Mouse (Mus musculus): Measurements from ENCODE around the gene Gm10715. TPM values are rescaled to one million over a fixed set of nuclear protein-coding genes. Genes with fewer than 3 reads are reported as not detected.

Gm10715 gene
- total RNA-seq (2023) = not detected in 2 replicates

DNA sequence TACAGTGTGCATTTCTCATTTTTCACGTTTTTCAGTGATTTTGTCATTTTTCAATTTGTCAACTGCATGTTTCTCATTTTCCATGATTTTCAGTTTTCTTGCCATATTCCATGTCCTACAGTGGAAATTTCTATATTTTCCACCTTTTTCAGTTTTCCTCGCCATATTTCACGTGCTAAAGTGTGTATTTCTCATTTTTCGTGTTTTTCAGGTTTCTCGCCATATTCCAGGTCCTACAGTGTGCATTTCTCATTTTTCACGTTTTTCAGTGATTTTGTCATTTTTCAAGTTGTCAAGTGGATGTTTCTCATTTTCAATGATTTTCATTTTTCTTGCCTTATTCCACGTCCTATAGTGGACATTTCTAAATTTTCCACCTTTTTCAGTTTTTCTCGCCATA lies at the start of gene Gm10715:
Gene Gm10715 (plus strand): TSS at position 301 of the 400 bp plus-strand sequence.

DNA sequence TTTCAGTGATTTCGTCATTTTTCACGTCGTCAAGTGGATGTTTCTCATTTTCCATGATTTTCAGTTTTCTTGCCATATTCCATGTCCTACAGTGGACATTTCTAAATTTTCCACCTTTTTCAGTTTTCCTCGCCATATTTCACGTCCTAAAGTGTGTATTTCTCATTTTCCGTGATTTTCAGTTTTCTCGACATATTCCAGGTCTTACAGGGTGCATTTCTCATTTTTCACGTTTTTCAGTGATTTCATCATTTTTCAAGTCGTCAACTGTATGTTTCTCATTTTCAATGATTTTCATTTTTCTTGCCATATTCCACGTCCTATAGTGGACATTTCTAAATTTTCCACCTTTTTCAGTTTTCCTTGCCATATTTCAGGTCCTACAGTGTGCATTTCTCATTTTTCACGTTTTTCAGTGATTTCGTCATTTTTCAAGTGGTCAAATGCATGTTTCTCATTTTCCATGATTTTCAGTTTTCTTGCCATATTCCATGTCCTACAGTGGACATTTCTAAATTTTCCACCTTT lies 36.2 kb upstream of the Gm10715 start, which contains the start of gene Gm10722:
Gene Gm10722 (plus strand): TSS at position 478 of the 528 bp plus-strand sequence.

DNA sequence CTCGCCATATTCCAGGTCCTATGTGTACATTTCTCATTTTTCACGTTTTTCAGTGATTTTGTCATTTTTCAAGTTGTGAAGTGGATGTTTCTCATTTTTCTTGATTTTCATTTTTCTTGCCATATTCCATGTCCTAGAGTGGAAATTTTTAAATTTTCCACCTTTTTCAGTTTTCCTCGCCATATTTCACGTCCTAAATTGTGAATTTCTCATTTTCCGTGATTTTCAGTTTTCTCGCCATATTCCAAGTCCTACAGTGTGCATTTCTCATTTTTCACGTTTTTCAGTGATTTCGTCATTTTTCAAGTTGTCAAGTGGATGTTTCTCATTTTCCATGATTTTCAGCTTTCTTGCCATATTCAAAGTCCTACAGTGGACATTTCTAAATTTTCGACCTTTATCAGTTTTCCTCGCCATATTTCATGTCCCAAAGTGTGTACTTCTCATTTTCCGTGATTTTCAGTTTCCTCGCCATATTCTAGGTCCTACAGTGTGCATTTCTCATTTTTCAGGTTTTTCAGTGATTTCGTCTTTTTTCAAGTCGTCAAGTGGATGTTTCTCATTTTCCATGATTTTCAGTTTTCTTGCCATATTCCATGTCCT lies 33.8 kb upstream of the Gm10715 start, which contains the start of gene Gm11168:
Gene Gm11168 (plus strand): TSS at position 553 of the 603 bp plus-strand sequence.

GRCm38 (mm10) chr9:3012733-3013279 lies 23.9 kb upstream of the Gm10715 start, which contains the start of gene Gm10721:
Gene Gm10721 (plus strand): TSS chr9:3013140.

GRCm38 (mm10) chr9:3015354-3015753 lies 21.3 kb upstream of the Gm10715 start, which contains the start of gene Gm10720:
Gene Gm10720 (plus strand): TSS chr9:3015654.

GRCm38 (mm10) chr9:3017108-3017507 lies 19.6 kb upstream of the Gm10715 start, which contains the start of gene Gm10719:
Gene Gm10719 (plus strand): TSS chr9:3017408.

DNA sequence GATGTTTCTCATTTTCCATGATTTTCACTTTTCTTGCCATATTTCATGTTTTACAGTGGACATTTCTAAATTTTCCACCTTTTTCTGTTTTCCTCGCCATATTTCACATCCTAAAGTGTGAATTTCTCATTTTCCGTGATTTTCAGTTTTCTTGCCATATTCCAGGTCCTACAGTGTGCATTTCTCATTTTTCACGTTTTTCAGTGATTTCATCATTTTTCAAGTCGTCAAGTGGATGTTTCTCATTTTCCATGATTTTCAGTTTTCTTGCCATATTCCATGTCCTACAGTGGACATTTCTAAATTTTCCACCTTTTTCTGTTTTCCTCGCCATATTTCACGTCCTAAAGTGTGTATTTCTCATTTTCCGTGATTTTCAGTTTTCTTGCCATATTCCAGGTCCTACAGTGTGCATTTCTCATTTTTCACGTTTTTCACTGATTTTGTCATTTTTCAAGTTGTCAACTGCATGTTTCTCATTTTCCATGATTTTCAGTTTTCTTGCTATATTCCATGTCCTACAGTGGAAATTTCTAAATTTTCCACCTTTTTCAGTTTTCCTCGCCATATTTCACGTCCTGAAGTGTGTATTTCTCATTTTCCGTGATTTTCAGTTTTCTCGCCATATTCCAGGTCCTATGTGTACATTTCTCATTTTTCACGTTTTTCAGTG lies 13.2 kb upstream of the Gm10715 start, which contains the start of gene Gm10718:
Gene Gm10718 (plus strand): TSS at position 236 of the 673 bp plus-strand sequence.

DNA sequence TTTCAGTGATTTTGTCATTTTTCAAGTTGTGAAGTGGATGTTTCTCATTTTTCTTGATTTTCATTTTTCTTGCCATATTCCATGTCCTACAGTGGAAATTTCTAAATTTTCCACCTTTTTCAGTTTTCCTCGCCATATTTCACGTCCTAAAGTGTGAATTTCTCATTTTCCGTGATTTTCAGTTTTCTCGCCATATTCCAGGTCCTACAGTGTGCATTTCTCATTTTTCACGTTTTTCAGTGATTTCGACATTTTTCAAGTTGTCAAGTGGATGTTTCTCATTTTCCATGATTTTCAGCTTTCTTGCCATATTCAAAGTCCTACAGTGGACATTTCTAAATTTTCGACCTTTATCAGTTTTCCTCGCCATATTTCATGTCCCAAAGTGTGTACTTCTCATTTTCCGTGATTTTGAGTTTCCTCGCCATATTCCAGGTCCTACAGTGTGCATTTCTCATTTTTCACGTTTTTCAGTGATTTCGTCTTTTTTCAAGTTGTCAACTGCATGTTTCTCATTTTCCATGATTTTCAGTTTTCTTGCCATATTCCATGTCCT lies 11.7 kb upstream of the Gm10715 start, which contains the start of gene Gm10717:
Gene Gm10717 (plus strand): TSS at position 506 of the 556 bp plus-strand sequence.

DNA sequence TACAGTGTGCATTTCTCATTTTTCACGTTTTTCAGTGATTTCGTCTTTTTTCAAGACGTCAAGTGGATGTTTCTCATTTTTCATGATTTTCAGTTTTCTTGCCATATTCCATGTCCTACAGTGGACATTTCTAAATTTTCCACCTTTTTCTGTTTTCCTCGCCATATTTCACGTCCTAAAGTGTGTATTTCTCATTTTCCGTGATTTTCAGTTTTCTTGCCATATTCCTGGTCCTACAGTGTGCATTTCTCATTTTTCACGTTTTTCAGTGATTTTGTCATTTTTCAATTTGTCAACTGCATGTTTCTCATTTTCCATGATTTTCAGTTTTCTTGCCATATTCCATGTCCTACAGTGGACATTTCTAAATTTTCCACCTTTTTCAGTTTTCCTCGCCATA lies 2.4 kb upstream of the Gm10715 start, which contains the start of gene Gm17535:
Gene Gm17535 (plus strand): TSS at position 301 of the 400 bp plus-strand sequence.

Other genes starting within 250 kb of the Gm10715 start
- not detected in 2 replicates for gene Gm10722, start 36.0 kb upstream of the Gm10715 start, total RNA-seq (2023)
- 1.1 and 2.7 TPM in 2 replicates for gene Gm11168, start 33.5 kb upstream of the Gm10715 start, total RNA-seq (2023)
- 0.75 and 4.1 TPM in 2 replicates for gene Gm10721, start 23.7 kb upstream of the Gm10715 start, total RNA-seq (2023)
- not detected in 2 replicates for gene Gm10720, start 21.2 kb upstream of the Gm10715 start, total RNA-seq (2023)
- gene Gm10719, start 19.5 kb upstream of the Gm10715 start, total RNA-seq (2023) = 3.8 and 5.6 TPM in 2 replicates
- 7.6 and 13.4 TPM in 2 replicates for gene Gm10718, start 13.3 kb upstream of the Gm10715 start, total RNA-seq (2023)
- 1.3 and 2.9 TPM in 2 replicates for gene Gm10717, start 11.5 kb upstream of the Gm10715 start, total RNA-seq (2023)
- gene Gm17535, start 2.3 kb upstream of the Gm10715 start, total RNA-seq (2023) = not detected in 2 replicates

All from neutrophil, adult 65 days (primary cell).